Mouse (Mus musculus) bone marrow macrophage, adult 2 months (primary cell): ENCODE data around the gene Elovl5. TPM values are rescaled to one million over a fixed set of nuclear protein-coding genes. Genes with fewer than 3 reads are reported as not detected.

Experiments used
- H3K27ac ChIP-seq: 2 replicates; pipeline ENCODE4 v1.5.1; 2012; ENCODE audit warnings: low read depth, low read length; ENCODE audit not compliant: insufficient read depth
- H3K4me1 ChIP-seq: 2 replicates; pipeline ENCODE4 v1.6.1; 2012; ENCODE audit warnings: low read length; ENCODE audit not compliant: control insufficient read depth, insufficient read depth
- H3K4me3 ChIP-seq: 2 replicates; pipeline ENCODE4 v1.5.1; 2012; ENCODE audit warnings: mild to moderate bottlenecking, low read length, moderate library complexity; ENCODE audit not compliant: insufficient read depth
- CTCF ChIP-seq: IDR thresholded peaks from 2 replicates; pipeline ENCODE4 v1.5.1; 2012; ENCODE audit warnings: low read depth, mild to moderate bottlenecking, low read length, moderate library complexity
- POLR2A ChIP-seq: IDR thresholded peaks from 2 replicates; pipeline ENCODE4 v1.6.1; 2012; ENCODE audit warnings: mild to moderate bottlenecking, low read depth, low read length, borderline replicate concordance
- polyA plus RNA-seq: library from polyadenylated mRNA; stranded (reverse); fragments of >200 nt; gene quantifications from 2 replicates; pipeline ENCODE4 v1.2.4, GENCODE M21; 2012; ENCODE audit not compliant: missing spikeins, insufficient read depth, insufficient read length

The Elovl5 gene
- polyA plus RNA-seq, 1 experiment: 56.9 TPM

GRCm38 (mm10) chr9:77953053-77953452 lies 35.9 kb downstream of the Elovl5 start:
- no peak overlapping the region for H3K4me3 ChIP-seq
- H3K4me1 ChIP-seq: peaks cover 13% of the 10 kb centered on the region
- H3K27ac ChIP-seq: no peak overlapping the region
- TF ChIP-seq POLR2A (no peak), CTCF (no peak)

DNA sequence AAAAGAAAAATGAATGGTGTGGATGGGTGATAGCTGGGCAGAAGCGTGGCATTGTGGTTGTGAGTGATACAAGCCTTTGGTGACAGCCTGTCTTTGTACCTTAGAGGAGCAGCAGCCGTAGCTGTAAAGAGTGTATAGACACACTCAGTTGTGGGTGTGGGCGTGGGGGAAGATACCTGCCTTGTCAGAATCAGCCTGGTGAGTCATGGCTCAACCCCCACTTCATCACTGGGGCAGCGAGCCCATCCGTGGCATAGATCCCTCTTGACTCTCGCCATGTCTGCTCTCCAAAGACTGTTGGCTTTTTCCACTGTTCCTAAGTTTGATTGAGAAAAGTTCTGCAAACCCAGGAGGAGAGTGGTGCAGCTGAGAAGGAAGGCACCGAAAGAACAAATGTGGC lies 37.3 kb downstream of the Elovl5 start:
- Histone ChIP-seq H3K4me3 (no peak overlapping the region), H3K4me1 (peaks cover 16% of the 10 kb centered on the region), H3K27ac (no peak overlapping the region)
- TF ChIP-seq POLR2A (no peak), CTCF (no peak)

- peaks cover 21% of the 10 kb centered on the region for H3K4me1 ChIP-seq
- H3K27ac ChIP-seq: no peak overlapping the region
- no peak overlapping the region for H3K4me3 ChIP-seq
- TF ChIP-seq CTCF (no peak), POLR2A (no peak)
Observed at GRCm38 (mm10) chr9:77954981-77955380, 37.8 kb downstream of the Elovl5 start.

DNA sequence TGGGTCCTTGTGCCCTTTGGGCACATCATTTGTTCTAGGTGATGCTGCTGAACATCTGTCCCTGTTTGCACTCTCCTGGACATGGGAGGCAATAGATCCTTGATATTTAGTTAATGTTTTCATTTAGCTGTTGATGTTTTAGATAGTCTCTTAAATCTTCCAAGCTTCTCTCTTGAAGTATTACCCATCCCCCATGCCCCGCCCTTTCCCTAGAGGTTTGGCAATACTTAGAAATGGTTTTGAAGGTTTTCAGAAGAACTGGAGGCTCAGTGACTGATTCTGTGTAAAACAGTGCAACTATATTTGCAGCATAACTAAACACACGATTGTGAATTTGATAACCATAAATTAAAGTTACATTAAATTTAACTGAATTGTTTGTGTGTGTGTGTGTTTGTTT lies 38.3 kb downstream of the Elovl5 start:
- TF ChIP-seq CTCF (no peak), POLR2A (no peak)
- Histone ChIP-seq H3K4me3 (no peak overlapping the region), H3K27ac (no peak overlapping the region), H3K4me1 (peaks cover 25% of the 10 kb centered on the region)

- peaks cover 29% of the 10 kb centered on the region for H3K4me1 ChIP-seq
- H3K27ac ChIP-seq: no peak overlapping the region
- no peak for TF ChIP-seq POLR2A
- H3K4me3 ChIP-seq: no peak overlapping the region
Observed at GRCm38 (mm10) chr9:77955964-77956363, 38.8 kb downstream of the Elovl5 start.

DNA sequence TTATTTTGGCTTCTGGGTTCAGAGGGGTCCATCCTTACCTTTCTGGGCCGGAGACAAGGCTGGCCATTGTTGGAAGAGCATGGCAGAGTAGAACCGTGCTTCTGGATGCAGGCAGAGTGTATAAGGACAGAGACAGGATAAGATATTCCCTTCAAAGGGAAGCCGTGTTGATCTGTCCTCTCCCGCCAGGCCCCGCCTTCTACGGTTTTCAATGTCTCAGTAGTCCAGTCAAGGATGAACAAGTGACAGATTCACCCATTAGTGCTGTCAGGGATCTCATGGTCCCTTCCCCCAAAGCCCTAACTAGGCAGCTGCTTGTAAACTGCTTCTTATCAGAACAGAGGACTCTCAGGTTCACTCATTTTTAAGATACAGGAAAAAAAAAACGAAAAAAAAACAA lies 41.2 kb downstream of the Elovl5 start:
- Histone ChIP-seq H3K4me1 (peaks cover 39% of the 10 kb centered on the region), H3K4me3 (no peak overlapping the region)
- no peak for TF ChIP-seq CTCF
- no peak for TF ChIP-seq POLR2A

GRCm38 (mm10) chr9:77959759-77960158 lies 42.6 kb downstream of the Elovl5 start:
- H3K4me3 ChIP-seq: no peak overlapping the region
- H3K4me1 ChIP-seq: peaks cover 35% of the 10 kb centered on the region
- no peak overlapping the region for H3K27ac ChIP-seq
- TF ChIP-seq POLR2A (no peak), CTCF (no peak)

More for the DNA sequence above, 41.2 kb downstream of the Elovl5 start:
- no peak overlapping the region for H3K27ac ChIP-seq

GRCm38 (mm10) chr9:77961350-77961749 lies 44.2 kb downstream of the Elovl5 start:
- Histone ChIP-seq H3K4me3 (no peak overlapping the region), H3K27ac (peak overlapping the region; percentile 68), H3K4me1 (peaks cover 30% of the 10 kb centered on the region)
- TF ChIP-seq CTCF (no peak), POLR2A (no peak)

DNA sequence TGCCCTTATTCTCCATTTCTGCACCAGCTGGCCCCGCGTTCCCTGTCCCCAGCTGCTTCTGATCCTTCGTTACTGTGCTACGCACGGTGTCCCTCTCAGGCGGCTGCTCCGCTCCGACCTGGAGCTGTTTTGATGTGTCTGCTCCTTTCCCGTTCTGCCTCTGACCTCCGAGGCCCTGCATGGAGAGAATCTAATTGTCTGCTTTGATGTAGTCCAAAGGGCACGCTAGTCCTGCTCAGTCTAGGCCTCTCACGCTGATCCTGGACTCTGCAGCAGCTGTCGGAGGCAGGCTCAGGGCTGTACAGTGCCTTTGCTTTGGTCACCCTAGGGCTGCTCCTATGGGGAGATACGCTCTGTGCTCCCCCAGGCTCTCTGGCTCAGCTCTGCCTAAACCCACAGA lies 46.9 kb downstream of the Elovl5 start:
- H3K4me3 ChIP-seq: no peak overlapping the region
- peaks cover 33% of the 10 kb centered on the region for H3K4me1 ChIP-seq
- H3K27ac ChIP-seq: no peak overlapping the region
- TF ChIP-seq POLR2A (no peak), CTCF (no peak)

DNA sequence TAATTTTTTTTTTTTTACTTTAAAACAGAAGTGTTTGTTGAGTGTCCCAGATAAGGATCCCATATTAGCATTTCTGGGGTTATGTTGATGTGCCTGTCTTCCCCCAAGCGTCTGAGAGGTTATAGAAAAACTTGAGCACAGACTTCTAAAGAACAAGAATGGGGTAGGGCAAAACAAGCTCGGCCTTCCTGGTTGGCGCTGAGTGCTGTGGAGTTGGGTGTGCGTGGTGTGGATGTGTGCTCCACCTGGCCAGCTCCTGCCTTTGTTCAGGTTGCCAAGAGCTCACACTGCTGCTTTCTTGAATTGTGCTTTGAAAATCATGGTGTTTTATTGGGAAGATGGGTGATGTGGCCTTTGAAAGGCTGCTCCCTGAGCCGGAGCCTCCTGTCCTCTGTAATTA lies 48.1 kb downstream of the Elovl5 start:
- TF ChIP-seq POLR2A (no peak), CTCF (no peak)
- H3K4me1 ChIP-seq: peaks cover 23% of the 10 kb centered on the region

GRCm38 (mm10) chr9:77965768-77966552 lies 48.8 kb downstream of the Elovl5 start:
- no peak for TF ChIP-seq POLR2A
- Histone ChIP-seq H3K27ac (no peak overlapping the region), H3K4me1 (peaks cover 17% of the 10 kb centered on the region), H3K4me3 (no peak overlapping the region)

More for the DNA sequence above, 48.1 kb downstream of the Elovl5 start:
- H3K4me3 ChIP-seq: no peak overlapping the region
- H3K27ac ChIP-seq: no peak overlapping the region
